8 mouse cellular contexts compared by ENCODE assay signal in genomic region chr17:5801761-5802655, GRCm38 (mm10). TPM values are rescaled to one million over a fixed set of nuclear protein-coding genes. Genes with fewer than 3 reads are reported as not detected.
A peak's percentile ranks its signal among the peaks of the same experiment; 100 is the strongest.
DNase-seq lines count a peak whose midpoint lies in the region; ATAC-seq lines count a peak whose summit lies in the region.

No protein-coding gene starts in this region.

- ATAC-seq in CD4-positive, CD25-positive, alpha-beta regulatory T cell, adult 4 months = peak; percentile 27

- peak; percentile 69 for DNase-seq in 416B (ENCODE audit: low read depth)
- DNase-seq in kidney, postnatal 36 days = peak; percentile 77 to 80
- peak; percentile 81 for DNase-seq in naive thymus-derived CD4-positive, alpha-beta T cell, adult 2 months (ENCODE audit: low read depth)
- DNase-seq in testis, postnatal 10 days (ENCODE audit: low spot score) = no peak
- no peak for DNase-seq in frontal cortex, postnatal 10 days (ENCODE audit: low spot score in 2 of 2)
- no peak for DNase-seq in cerebellum, adult 11-12 months
- no peak for DNase-seq in embryo, embryonic 11 days

RNA-seq across cellular contexts. Expression of gene Snx9, which starts 39.1 kb away (rescaled TPM):
- polyA plus RNA-seq in CD4-positive, CD25-positive, alpha-beta regulatory T cell, adult 4 months (2017; shearing (Covaris generic)) = 1 to 10 TPM; 4.3 to 4.9 TPM

Comparison
In these comparisons a context has a peak if more than half of its experiments do, and no peak if none do; other contexts are left out.
1. DNase-seq: peak in 416B (single experiment), kidney, postnatal 36 days (2 of 2) and naive thymus-derived CD4-positive, alpha-beta T cell, adult 2 months (single experiment); none in testis, postnatal 10 days (single experiment), frontal cortex, postnatal 10 days (0 of 2), cerebellum, adult 11-12 months (single experiment) and embryo, embryonic 11 days (single experiment).